Mouse (Mus musculus) retina, postnatal 1 day (tissue): Measurements from ENCODE around the gene Ift74.
"Not testable (repeated sequence)": the region's sequence is repeated elsewhere in the genome, so short reads cannot be mapped to it uniquely, and the experiment has no call there.

Experiments
- DNase-seq: peaks from one replicate; pipeline ENCODE4 v3.0.0-alpha.2; 2012

The Ift74 gene

GRCm38 (mm10) chr4:94613972-94614626 lies at the start of gene Ift74:
Ift74 (plus strand) TSS chr4:94614491.
- peak; percentile 99 for DNase-seq

GRCm38 (mm10) chr4:94572677-94573076 lies 41.6 kb upstream of the Ift74 start:
- no peak for DNase-seq

DNA sequence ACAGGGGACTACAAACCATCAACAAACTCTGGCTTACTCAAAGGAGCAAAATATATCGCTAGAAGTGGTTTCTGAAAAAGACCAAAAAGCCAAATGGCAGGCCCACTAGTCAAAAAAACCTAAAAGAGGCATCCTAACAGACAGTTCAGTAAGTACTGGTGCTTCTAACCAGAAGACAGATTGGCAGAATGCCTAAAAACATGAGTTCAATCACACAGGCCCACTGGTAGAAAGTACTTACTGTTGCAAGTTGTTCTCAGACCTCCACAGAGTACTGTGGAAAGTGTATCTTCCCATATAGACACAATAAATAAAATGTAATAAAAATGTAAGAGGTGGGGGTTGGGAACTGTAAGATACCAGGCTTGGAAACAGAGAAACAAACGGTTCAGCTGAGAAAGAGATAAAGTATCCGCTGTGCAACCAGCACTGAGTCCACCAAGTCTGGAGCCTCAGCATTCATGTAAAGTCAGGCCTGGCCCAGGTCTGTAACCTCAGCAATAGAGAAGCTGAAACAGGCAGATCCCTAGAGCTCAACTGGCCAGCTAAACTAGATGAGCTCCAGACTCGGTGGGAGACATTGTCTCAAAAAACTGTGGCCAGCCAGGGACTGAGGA lies 22.4 kb upstream of the Ift74 start:
- no peak for DNase-seq

- DNase-seq = no peak
These were observed 21.6 kb upstream of the Ift74 start for GRCm38 (mm10) chr4:94592709-94593108.

DNA sequence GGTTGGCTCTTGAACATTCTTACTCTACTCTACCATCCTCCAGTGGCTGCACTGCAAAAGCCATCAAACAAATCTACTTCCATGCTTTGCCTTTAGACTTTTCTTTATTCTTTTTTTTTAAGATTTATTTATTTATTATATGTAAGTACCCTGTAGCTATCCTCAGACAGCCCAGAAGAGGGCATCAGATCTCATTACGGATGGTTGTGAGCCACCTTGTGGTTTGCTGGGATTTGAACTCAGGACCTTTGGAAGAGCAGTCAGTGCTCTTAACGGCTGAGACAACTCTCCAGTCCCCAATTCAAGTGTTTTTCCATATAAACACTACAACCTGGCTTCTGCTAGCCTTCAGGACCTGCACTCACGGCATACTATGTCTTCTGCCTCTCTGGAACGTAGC lies 12.9 kb upstream of the Ift74 start:
- no peak for DNase-seq

DNA sequence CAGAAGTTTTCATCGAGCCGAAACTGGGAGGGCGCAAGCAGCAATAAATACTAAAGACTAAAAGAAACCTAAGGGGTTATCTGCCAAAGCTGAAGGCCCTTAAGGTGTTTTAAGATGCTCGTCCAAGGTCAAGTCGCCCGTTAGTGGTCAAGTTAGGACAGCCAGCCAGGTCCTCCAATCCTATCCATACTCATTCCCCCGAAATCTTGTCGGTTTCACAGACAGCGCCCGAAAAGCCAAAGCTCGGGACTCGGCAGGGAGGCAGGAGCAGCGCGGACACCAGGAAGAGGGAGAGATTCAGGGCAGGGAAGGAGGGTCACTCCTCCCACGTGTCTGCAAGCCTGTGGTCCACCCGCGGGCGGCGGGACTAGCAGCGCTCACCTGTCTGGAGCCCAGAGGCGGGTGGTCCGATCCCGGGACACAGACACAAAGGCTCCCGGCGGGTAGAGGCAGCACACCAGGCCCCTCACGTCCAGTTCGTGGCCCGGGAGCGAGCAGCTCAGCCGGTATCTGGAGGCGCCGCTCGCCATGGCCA lies 11.7 kb upstream of the Ift74 start:
- no peak for DNase-seq

GRCm38 (mm10) chr4:94603031-94603629 lies 11.2 kb upstream of the Ift74 start, which contains the start of gene Plaa:
Plaa (minus strand) TSS chr4:94603244.
- peak; percentile 95 for DNase-seq

DNA sequence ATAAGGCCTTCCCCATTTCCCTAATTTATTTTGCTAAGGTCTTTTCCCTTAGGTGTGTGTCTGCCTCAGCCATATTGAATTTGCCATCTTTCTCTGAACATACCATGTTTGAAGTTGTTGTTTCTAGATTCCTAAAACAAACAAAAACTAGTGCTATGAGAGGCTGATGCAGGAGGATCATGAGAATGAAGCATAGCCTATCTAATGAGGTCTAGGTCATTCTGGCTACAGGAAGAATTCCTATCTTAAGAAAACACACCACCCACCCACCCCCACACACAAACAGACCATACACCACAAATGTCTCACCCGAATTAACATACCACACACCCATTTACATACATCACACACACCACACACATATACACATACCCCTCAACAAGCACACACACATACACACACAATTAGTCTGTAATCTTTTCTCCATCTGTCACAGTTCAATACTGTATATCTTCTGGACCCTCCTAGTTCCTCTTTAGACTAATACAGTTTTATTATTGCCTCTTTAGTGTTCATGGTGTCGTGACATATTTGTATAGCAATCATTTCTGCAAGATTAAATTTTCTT lies 9.8 kb upstream of the Ift74 start:
- DNase-seq = no peak

DNA sequence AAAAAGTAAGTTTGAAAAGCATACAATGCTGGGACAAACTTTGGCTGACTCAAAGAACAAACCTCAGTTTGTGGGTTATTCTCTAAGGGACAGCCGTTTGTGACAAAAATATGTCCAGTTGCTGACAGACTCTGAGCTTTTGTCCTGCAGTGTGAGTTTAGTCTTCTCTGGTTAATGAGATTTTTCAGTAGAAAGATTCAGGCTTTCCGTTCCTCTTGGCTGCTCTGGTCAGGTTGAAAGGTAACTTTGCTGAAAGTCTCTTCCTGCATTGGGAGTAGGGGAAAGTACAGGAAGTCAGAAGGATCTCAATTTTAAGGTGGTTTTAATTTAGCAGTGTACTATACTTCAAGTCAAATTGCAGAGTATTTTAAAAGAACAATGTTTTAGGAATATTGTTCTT lies 8.7 kb upstream of the Ift74 start:
- DNase-seq = no peak

DNA sequence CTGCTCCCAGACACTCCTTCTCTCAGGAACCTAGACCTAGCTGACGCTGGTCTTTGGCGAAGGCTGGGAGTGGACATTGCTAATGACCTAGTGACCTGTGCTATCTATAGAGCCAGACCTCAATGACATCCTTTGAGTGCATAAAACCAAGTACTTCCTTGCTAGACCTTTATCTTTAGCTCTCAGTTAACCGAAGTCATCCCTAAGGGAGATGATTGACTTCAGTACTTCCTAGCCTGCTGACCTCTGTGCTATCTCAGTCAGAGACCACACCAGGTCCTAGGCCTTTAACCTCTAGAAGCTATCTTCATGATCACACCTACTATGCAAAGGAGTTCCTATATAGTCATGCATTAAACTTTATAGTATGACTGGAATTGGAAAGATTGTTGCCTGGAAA lies 4.0 kb upstream of the Ift74 start:
- no peak for DNase-seq

GRCm38 (mm10) chr4:94614627-94615006 lies 326 bp downstream of the Ift74 start:
- no peak for DNase-seq

- no peak for DNase-seq
These were observed 5.8 kb downstream of the Ift74 start for GRCm38 (mm10) chr4:94620077-94620476.

DNA sequence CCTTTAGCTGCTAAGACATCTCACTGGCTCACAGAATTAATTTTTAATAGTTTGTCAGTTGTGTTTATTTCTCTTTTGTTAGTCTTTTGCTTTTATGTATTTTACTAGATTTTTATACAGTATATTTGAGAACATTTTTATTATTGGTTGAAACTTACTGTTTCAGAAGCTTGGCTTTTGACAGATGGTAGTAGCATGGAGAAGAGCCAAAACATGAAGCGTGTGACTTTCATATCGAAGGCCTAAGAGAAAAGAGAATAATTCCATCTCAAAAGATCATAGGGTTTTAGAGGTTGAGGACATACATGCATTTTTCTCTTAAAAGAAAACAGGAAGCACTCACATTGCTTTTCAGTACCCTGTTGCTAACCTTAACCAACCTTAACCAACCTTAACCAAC lies 28.9 kb downstream of the Ift74 start:
- DNase-seq = no peak

DNA sequence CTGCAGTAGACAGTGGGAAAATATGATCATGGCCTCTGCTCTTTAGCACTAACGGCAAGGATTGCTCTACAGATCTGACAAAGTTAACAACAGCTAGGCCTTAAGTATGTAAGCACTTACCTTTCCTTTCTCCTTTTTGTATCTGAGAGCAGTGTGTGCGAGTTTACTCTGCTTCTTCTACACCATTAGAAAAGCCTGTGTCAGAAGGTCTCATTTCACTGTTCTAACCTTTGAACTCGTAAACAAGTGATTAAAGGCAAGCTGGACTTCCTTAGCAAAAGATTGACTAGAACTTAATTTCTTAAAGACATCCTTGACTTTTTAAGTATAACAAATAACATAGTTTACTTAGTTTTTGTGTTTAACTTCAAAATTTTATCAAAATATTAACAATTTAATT lies 35.6 kb downstream of the Ift74 start, which contains the start of gene Lrrc19:
Lrrc19 (minus strand) TSS at position 225 of the 400 bp plus-strand sequence.
- DNase-seq = no peak

GRCm38 (mm10) chr4:94650426-94651175 lies 36.3 kb downstream of the Ift74 start:
- not testable (repeated sequence) for DNase-seq

- DNase-seq = peak; percentile 43
These were observed 55.4 kb downstream of the Ift74 start for GRCm38 (mm10) chr4:94669718-94670117.

- DNase-seq = no peak
These were observed 66.4 kb downstream of the Ift74 start for GRCm38 (mm10) chr4:94680662-94681061.

DNA sequence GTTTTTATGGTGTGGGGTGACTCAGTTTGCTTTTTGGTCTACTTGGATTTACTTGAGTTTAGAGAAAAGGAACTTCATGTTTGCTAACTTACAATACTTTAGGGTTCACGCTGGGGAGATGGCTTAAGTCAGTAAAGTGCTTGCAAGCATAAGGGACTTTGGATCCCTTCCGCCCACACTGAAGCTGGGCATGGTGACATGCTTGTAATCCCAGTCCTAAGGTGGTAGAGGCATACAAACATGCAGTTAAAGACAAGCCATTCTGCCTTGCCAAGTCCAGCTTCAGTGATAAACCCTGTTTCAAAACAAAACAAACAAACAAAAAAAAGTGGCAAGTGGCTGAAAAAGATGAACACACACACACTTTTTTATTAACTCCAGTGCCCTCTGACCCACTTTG lies 66.9 kb downstream of the Ift74 start:
- no peak for DNase-seq

- no peak for DNase-seq
These were observed 67.7 kb downstream of the Ift74 start for GRCm38 (mm10) chr4:94682029-94682428.

GRCm38 (mm10) chr4:94683305-94683704 lies 69.0 kb downstream of the Ift74 start:
- DNase-seq = no peak

DNA sequence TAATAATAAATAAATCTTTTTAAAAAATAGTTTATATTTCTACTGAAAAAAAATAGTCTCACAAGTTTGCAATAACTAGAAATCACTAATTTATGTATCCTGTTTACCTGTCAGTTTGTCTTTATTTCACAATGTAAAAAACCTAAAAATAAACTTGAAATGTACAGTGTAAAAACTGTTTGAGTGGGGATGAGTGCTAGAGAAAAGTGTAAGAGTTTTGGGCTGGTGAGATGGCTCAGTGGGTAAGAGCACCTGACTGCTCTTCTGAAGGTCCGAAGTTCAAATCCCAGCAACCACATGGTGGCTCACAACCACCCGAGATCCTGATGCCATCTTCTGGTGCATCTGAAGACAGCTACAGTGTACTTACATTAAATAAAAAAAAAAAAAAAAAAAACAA lies 75.5 kb downstream of the Ift74 start:
- not testable (repeated sequence) for DNase-seq

GRCm38 (mm10) chr4:94691078-94691477 lies 76.8 kb downstream of the Ift74 start:
- DNase-seq = no peak

GRCm38 (mm10) chr4:94692175-94692574 lies 77.9 kb downstream of the Ift74 start:
- DNase-seq = no peak
